Mouse (Mus musculus): ENCODE data around the gene Zfp683. TPM values are rescaled to one million over a fixed set of nuclear protein-coding genes. Genes with fewer than 3 reads are reported as not detected.

Zfp683 gene
- polyA plus RNA-seq, 2 experiments: 0.03 TPM; not detected in 1

GRCm38 (mm10) chr4:134017201-134017865, 36.3 kb upstream of the Zfp683 start:
- no peak for DNase-seq (ENCODE audit: low read depth in 3 of 3, low spot score in 3 of 3)
- Histone ChIP-seq H3K9me3 (ENCODE audit: control insufficient read depth, low read length) (no peaks in the 10 kb centered on the region), H3K9ac (replicated peaks) (no peak overlapping the region), H3K27ac (no peak overlapping the region), H3K27me3 (ENCODE audit: control insufficient read depth, insufficient read depth, low read length) (peaks cover 47% of the 10 kb centered on the region), H3K36me3 (replicated peaks; ENCODE audit: control insufficient read depth, insufficient read depth, low read depth) (no peaks in the 10 kb centered on the region), H3K4me1 (replicated peaks; ENCODE audit: control insufficient read depth in 2 of 2, insufficient read depth in 2 of 2, low read length in 1 of 2) (no peaks in the 10 kb centered on the region; a peak in 1 of 4 replicates), H3K4me2 (ENCODE audit: low read depth) (peak overlapping the region; percentile 34), H3K4me3 (ENCODE audit: insufficient read depth in 1 of 2, low read depth in 2 of 2, low read length in 2 of 2) (peak overlapping the region; percentile 12 to 28; a peak in 3 of 4 replicates)
- ATAC-seq (ENCODE audit: insufficient read depth): peak; percentile 31; the same call in 1 of the 2 replicates
- 8% methylated on average over 21 of the region's 21 CpGs for WGBS (ENCODE audit: insufficient replicate concordance)
- TF ChIP-seq EP300 (IDR thresholded peaks at IDR 0.05; ENCODE audit: low read depth) (no peak), CTCF (IDR thresholded peaks at IDR 0.05; ENCODE audit: low read depth) (no peak)

- no peak overlapping the region for H3K9ac ChIP-seq (replicated peaks)
- TF ChIP-seq CTCF (IDR thresholded peaks at IDR 0.05; ENCODE audit: low read depth) (no peak), EP300 (IDR thresholded peaks at IDR 0.05; ENCODE audit: low read depth) (no peak)
- H3K9me3 ChIP-seq (ENCODE audit: control insufficient read depth, low read length): no peaks in the 10 kb centered on the region
- 1% methylated on average over 46 of the region's 46 CpGs for WGBS (ENCODE audit: insufficient replicate concordance)
- H3K36me3 ChIP-seq (replicated peaks; ENCODE audit: control insufficient read depth, insufficient read depth, low read depth): no peaks in the 10 kb centered on the region
- ATAC-seq (ENCODE audit: insufficient read depth) (no peak), DNase-seq (ENCODE audit: low read depth in 3 of 3, low spot score in 3 of 3) (no peak)
- H3K4me1 ChIP-seq (replicated peaks; ENCODE audit: control insufficient read depth in 2 of 2, insufficient read depth in 2 of 2, low read length in 1 of 2): no peaks in the 10 kb centered on the region
- peak overlapping the region; percentile 34 for H3K4me2 ChIP-seq (ENCODE audit: low read depth)
- peak overlapping the region; percentile 12 to 28 for H3K4me3 ChIP-seq (ENCODE audit: insufficient read depth in 1 of 2, low read depth in 2 of 2, low read length in 2 of 2)
- H3K27me3 ChIP-seq (ENCODE audit: control insufficient read depth, insufficient read depth, low read length): peaks cover 47% of the 10 kb centered on the region
- no peak overlapping the region for H3K27ac ChIP-seq
These were observed 35.4 kb upstream of the Zfp683 start for GRCm38 (mm10) chr4:134018038-134018778.

- Histone ChIP-seq H3K27ac (no peak within 1 kb of the TSS), H3K9ac (replicated peaks) (no peak within 1 kb of the TSS), H3K9me3 (ENCODE audit: control insufficient read depth, low read length) (no peaks in the 10 kb centered on the region), H3K4me1 (replicated peaks; ENCODE audit: control insufficient read depth in 2 of 2, insufficient read depth in 2 of 2, low read length in 1 of 2) (no peaks in the 10 kb centered on the region), H3K36me3 (replicated peaks; ENCODE audit: control insufficient read depth, insufficient read depth, low read depth) (no peaks in the 10 kb centered on the region), H3K4me2 (ENCODE audit: low read depth) (peak within 1 kb of the TSS; percentile 34), H3K4me3 (ENCODE audit: insufficient read depth in 1 of 2, low read depth in 2 of 2, low read length in 2 of 2) (peak within 1 kb of the TSS; percentile 12 to 28), H3K27me3 (ENCODE audit: control insufficient read depth, insufficient read depth, low read length) (peaks cover 47% of the 10 kb centered on the region)
- WGBS (ENCODE audit: insufficient replicate concordance): 4% methylated on average over 9 of the region's 9 CpGs
- DNase-seq (ENCODE audit: low read depth in 3 of 3, low spot score in 3 of 3): no peak
- no peak for TF ChIP-seq CTCF (IDR thresholded peaks at IDR 0.05; ENCODE audit: low read depth)
- TF ChIP-seq EP300 (IDR thresholded peaks at IDR 0.05; ENCODE audit: low read depth): no peak
- no peak for ATAC-seq (ENCODE audit: insufficient read depth)
These were observed 34.9 kb upstream of the Zfp683 start, which contains the start of gene Lin28a for GRCm38 (mm10) chr4:134018779-134019145. TSS of gene Lin28a (minus strand) at chr4:134018841.

GRCm38 (mm10) chr4:134019210-134019609, 34.4 kb upstream of the Zfp683 start:
- peak; percentile 11; the same call in 1 of the 2 replicates for ATAC-seq (ENCODE audit: insufficient read depth)

More at GRCm38 (mm10) chr4:134019210-134019609, 34.4 kb upstream of the Zfp683 start:
- H3K9ac ChIP-seq (replicated peaks): no peak overlapping the region
- peak overlapping the region; percentile 26 for H3K4me2 ChIP-seq (ENCODE audit: low read depth)
- H3K4me3 ChIP-seq (ENCODE audit: insufficient read depth in 1 of 2, low read depth in 2 of 2, low read length in 2 of 2): no peak overlapping the region
- no peak overlapping the region for H3K27ac ChIP-seq
- WGBS (ENCODE audit: insufficient replicate concordance): 0% methylated on average over 9 of the region's 10 CpGs
- TF ChIP-seq EP300 (IDR thresholded peaks at IDR 0.05; ENCODE audit: low read depth): no peak
- no peak for TF ChIP-seq CTCF (IDR thresholded peaks at IDR 0.05; ENCODE audit: low read depth)
- no peaks in the 10 kb centered on the region for H3K36me3 ChIP-seq (replicated peaks; ENCODE audit: control insufficient read depth, insufficient read depth, low read depth)
- no peaks in the 10 kb centered on the region for H3K9me3 ChIP-seq (ENCODE audit: control insufficient read depth, low read length)
- no peak for DNase-seq (ENCODE audit: low read depth in 3 of 3, low spot score in 3 of 3)
- H3K27me3 ChIP-seq (ENCODE audit: control insufficient read depth, insufficient read depth, low read length): peaks cover 47% of the 10 kb centered on the region
- H3K4me1 ChIP-seq (replicated peaks; ENCODE audit: control insufficient read depth in 2 of 2, insufficient read depth in 2 of 2, low read length in 1 of 2): no peaks in the 10 kb centered on the region

Data from liver, embryonic 14.5 days (tissue).